9 mouse cellular contexts compared by ENCODE assay signal in genomic region chr5:36811413-36811812, GRCm38 (mm10). TPM values are rescaled to one million over a fixed set of nuclear protein-coding genes. Genes with fewer than 3 reads are reported as not detected.
DNase-seq lines count a peak whose midpoint lies in the region; ATAC-seq and TF ChIP-seq lines count a peak whose summit lies in the region.
"Had no signal": no experiment of that assay in that cellular context is flagged by ENCODE, and none has a peak within 500 bp of the region (broad histone marks: within the 10 kb centered on the region; RNA-seq: fewer than 3 reads in every experiment).

No protein-coding gene starts in this region.

- no peak for TF ChIP-seq POLR2A in small intestine, adult 2 months (IDR thresholded peaks at IDR 0.05; ENCODE audit: low read depth, low read length)

- WGBS in embryonic facial prominence, embryonic 11.5 days: 30% methylated on average over 3 of the region's 3 CpGs
- WGBS in small intestine, adult 2 months: 33% methylated on average over 3 of the region's 3 CpGs

- H3K9ac ChIP-seq in embryonic facial prominence, embryonic 11.5 days (replicated peaks; ENCODE audit: low read length): no peak overlapping the region

- intact Hi-C loops in heart, postnatal 14 days (cut with DNase I): no loop called here

- H3K4me1 ChIP-seq in embryonic facial prominence, embryonic 11.5 days (ENCODE audit: control insufficient read depth, insufficient read depth, low read length): no peaks in the 10 kb centered on the region
- H3K4me1 ChIP-seq in small intestine, adult 2 months (ENCODE audit: control insufficient read depth, insufficient read depth, insufficient read length, low read length): no peaks in the 10 kb centered on the region

- no peak for ATAC-seq in embryonic facial prominence, embryonic 11.5 days (replicated peaks; ENCODE audit: insufficient number of reproducible peaks, low FRiP score, low TSS enrichment, low read depth)
- ATAC-seq in megakaryocyte-erythroid progenitor cell, adult 5-6 weeks (replicated peaks; ENCODE audit: low FRiP score, low TSS enrichment, poor library complexity, severe bottlenecking): peak; percentile 69

- H3K27ac ChIP-seq in embryonic facial prominence, embryonic 11.5 days (replicated peaks; ENCODE audit: low read depth, low read length): no peak overlapping the region
- no peak overlapping the region for H3K27ac ChIP-seq in small intestine, adult 2 months (ENCODE audit: insufficient read depth, low read depth, low read length)

- peak; percentile 74 for TF ChIP-seq CTCF in small intestine, adult 2 months (IDR thresholded peaks at IDR 0.05; ENCODE audit: extremely low read depth, insufficient read length, insufficient replicate concordance, low read depth, low read length)

- no peaks in the 10 kb centered on the region for H3K9me3 ChIP-seq in embryonic facial prominence, embryonic 11.5 days (replicated peaks; ENCODE audit: control insufficient read depth, low read length)

- no peak overlapping the region for H3K4me3 ChIP-seq in embryonic facial prominence, embryonic 11.5 days (ENCODE audit: low read depth, low read length)
- H3K4me3 ChIP-seq in small intestine, adult 2 months (ENCODE audit: low read depth, low read length): no peak overlapping the region
- H3K4me3 ChIP-seq: myocyte had no signal

- H3K4me2 ChIP-seq in embryonic facial prominence, embryonic 11.5 days (ENCODE audit: low read depth, low read length): no peak overlapping the region

- no peaks in the 10 kb centered on the region for H3K27me3 ChIP-seq in embryonic facial prominence, embryonic 11.5 days (ENCODE audit: control insufficient read depth, insufficient read depth, low read length)
- no peaks in the 10 kb centered on the region for H3K27me3 ChIP-seq in small intestine, adult 2 months (ENCODE audit: control insufficient read depth, insufficient read depth, low read length)

- peak; percentile 74 for DNase-seq in layer of hippocampus, adult 11-12 months (ENCODE audit: low spot score)
- no peak for DNase-seq in layer of hippocampus, adult 9-11 months
- peak; percentile 64 to 74 for DNase-seq in adrenal gland, postnatal 36 days
- peak; percentile 85 for DNase-seq in embryonic facial prominence, embryonic 11.5 days (ENCODE audit: low spot score)
- peak; percentile 62 to 82 for DNase-seq in heart, postnatal 14 days
- DNase-seq in layer of hippocampus, postnatal 10 days (ENCODE audit: low spot score in 2 of 2): peak; percentile 74 to 79

- H3K36me3 ChIP-seq in embryonic facial prominence, embryonic 11.5 days (replicated peaks; ENCODE audit: control insufficient read depth, insufficient read depth, low read depth, low read length): no peaks in the 10 kb centered on the region
- H3K36me3 ChIP-seq in small intestine, adult 2 months (ENCODE audit: control insufficient read depth, insufficient read depth, low read length): peaks cover 38% of the 10 kb centered on the region

RNA-seq across cellular contexts. Expression of gene Mrfap1, which starts 14.8 kb away (rescaled TPM):
- total RNA-seq in adrenal gland, postnatal 36 days (2021): 100 to 1,000 TPM; 671 to 795 TPM
- 768 and 796 TPM in 2 replicates for polyA plus RNA-seq in embryonic facial prominence, embryonic 11.5 days (2014; fragmentation: Nextera tagmentation; extraction: Ambion mirVana)
- 100 to 1,000 TPM; 270 to 275 TPM for total RNA-seq in heart, postnatal 14 days (2021)
- 100 to 1,000 TPM; 520 to 537 TPM for total RNA-seq in layer of hippocampus, postnatal 10 days (2021)
- total RNA-seq in megakaryocyte-erythroid progenitor cell, adult 5-6 weeks (2014; fragmentation: Nextera tagmentation): 150 and 174 TPM in 2 replicates
- total RNA-seq in megakaryocyte-erythroid progenitor cell, adult 5-6 weeks (2017): 236 and 255 TPM in 2 replicates
- 69.3 and 132 TPM in 2 replicates for polyA plus RNA-seq in small intestine, adult 2 months (2012; rRNA removed)

RNA-seq across cellular contexts. Expression of gene Man2b2, which starts 19.0 kb away (rescaled TPM):
- total RNA-seq in adrenal gland, postnatal 36 days (2021): 10 to 100 TPM; 51.1 to 52.1 TPM
- polyA plus RNA-seq in embryonic facial prominence, embryonic 11.5 days (2014; fragmentation: Nextera tagmentation; extraction: Ambion mirVana): 7.7 and 9.1 TPM in 2 replicates
- 10 to 100 TPM; 12.9 to 14.4 TPM for total RNA-seq in heart, postnatal 14 days (2021)
- 10 to 100 TPM; 17.0 to 18.6 TPM for total RNA-seq in layer of hippocampus, postnatal 10 days (2021)
- total RNA-seq in megakaryocyte-erythroid progenitor cell, adult 5-6 weeks (2014; fragmentation: Nextera tagmentation): 17.0 and 17.2 TPM in 2 replicates
- total RNA-seq in megakaryocyte-erythroid progenitor cell, adult 5-6 weeks (2017): 7.8 and 8.3 TPM in 2 replicates
- 57.4 and 104 TPM in 2 replicates for polyA plus RNA-seq in small intestine, adult 2 months (2012; rRNA removed)

RNA-seq across cellular contexts. Expression of gene Ppp2r2c, which starts 56.9 kb away (rescaled TPM):
- total RNA-seq in adrenal gland, postnatal 36 days (2021): 1 to 10 TPM; 4.0 to 6.6 TPM
- 1.2 and 1.4 TPM in 2 replicates for polyA plus RNA-seq in embryonic facial prominence, embryonic 11.5 days (2014; fragmentation: Nextera tagmentation; extraction: Ambion mirVana)
- total RNA-seq in heart, postnatal 14 days (2021): under 1 TPM; 0.10 to 0.12 TPM
- 100 to 1,000 TPM; 298 to 304 TPM for total RNA-seq in layer of hippocampus, postnatal 10 days (2021)
- not detected in 2 replicates for total RNA-seq in megakaryocyte-erythroid progenitor cell, adult 5-6 weeks (2014; fragmentation: Nextera tagmentation)
- total RNA-seq in megakaryocyte-erythroid progenitor cell, adult 5-6 weeks (2017): not detected in 2 replicates
- 0.62 and 0.89 TPM in 2 replicates for polyA plus RNA-seq in small intestine, adult 2 months (2012; rRNA removed)

Comparison
In these comparisons a context has a peak if more than half of its experiments do, and no peak if none do; other contexts are left out.
1. RNA of gene Ppp2r2c, which starts 56.9 kb away (total RNA-seq): 298 to 304 TPM in layer of hippocampus, postnatal 10 days; 4.0 to 6.6 TPM in adrenal gland, postnatal 36 days, 0.10 to 0.12 TPM in heart, postnatal 14 days and not detected in megakaryocyte-erythroid progenitor cell, adult 5-6 weeks; every median in the first group is over 10 times any median in the second.